Mouse (Mus musculus): Measurements from ENCODE around the gene Shank1.

Shank1 gene

DNA sequence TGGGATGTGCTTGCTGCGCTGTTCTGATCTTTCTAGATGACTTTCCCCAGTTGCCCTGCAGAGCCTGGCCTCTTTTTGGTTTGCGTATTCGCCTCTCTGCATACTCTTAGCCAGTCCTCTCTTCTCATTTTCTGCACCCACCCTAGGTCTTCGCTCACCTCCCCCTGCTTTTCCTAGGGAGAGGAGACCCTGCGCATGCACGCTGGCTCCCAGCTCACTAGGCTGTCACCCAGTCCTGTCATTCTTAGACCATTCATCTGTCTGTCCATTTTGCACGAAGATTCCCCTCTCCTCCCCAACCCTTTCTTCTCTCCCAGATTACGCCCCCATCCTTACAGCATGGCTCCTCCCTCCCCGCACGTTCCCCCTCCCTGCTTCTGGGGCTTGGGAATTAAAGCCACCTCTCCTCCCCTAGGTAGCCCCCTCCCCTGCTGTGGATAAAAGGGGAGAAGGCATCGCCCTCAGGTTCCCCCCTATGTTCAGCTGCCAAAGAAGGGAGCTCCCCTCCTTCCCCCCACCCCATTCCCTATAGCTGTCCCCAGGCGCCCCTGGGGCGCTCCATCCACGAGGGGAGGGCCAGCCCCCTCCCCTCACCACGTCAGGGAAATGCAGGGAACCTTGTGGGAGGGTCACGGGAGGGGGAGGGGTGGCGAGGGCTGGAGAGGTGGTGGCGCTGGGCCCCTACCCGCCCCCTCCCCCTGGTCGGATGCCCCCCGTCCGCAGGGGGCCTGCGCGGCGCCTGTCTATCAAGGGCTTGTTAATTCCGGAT is 49.0 kb downstream of the Shank1 start:
- in situ Hi-C loops (cut with MboI; ENCODE audit: low sequenced_read_pairs): loop anchor here (10.0 kb wide), 1 partner anchor 94 kb away; the partner anchor contains the start of gene Gm15517

DNA sequence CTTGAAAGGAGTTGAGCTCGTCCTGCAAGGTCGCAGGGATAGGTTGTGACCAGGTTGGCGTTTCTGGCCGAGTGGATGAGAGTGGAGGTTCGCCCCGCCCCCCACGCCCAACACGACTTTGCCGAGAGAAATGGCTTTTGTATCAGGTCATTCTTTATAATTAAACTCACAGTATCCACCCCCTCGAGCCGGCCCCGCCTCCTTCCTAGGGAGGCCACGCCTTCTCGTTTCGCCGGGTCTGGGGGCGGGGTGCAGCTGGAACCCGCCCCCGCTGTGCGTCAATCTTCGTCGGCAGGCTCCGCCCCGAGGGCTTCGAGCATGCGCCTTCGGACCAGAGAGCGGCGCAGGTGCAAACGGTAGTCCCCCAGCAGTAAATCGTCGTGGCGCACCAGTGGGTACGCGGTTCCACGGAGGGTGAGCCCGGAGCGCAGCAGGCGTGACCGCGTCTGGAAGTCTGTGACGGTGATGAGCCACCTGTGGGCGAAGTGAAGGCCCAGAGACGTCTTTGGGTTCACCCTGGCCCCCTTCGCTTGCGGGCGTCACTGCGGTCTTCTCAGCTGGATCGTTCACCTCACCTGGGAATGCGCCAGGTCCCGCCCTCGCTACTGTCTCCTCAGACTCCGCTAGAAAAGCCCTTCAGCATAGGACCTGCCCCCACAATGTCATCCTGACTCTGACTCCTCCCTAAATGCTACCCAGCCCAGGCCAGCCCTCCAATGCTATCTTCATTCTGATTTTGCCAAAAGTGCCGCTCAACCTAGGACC is 50.0 kb downstream of the Shank1 start:
- in situ Hi-C loops (cut with MboI; ENCODE audit: low sequenced_read_pairs): loop anchor here (10.0 kb wide), 2 partner anchors 65 to 95 kb away; partner anchors contain the start of genes Gm15517 and Lrrc4b

DNA sequence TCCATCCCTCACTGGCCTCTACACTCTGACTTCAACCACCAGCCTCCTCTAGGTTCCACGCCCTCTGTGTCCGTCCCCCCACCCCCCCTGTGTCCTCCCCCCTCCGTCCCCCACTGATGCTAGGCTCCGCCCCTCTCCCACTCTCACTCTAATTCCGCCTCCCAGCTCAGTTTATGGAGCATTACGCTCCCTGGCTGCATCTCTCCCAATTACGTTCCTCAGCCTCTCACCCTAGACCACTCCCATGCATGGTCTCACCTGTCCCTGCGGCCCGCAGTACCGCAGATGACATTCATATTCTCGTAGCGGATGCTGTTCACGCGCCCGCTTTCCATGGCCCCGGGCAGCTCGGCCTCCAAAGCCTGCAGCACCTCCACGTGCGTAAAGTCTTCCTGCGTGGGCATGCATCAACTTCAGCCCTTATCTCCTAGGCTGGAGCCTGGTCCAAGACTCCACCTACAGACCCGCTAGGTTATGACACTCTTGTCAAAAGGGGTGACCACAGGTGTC is 50.8 kb downstream of the Shank1 start:
- in situ Hi-C loops (cut with MboI; ENCODE audit: low sequenced_read_pairs): loop anchor here (10.0 kb wide), 1 partner anchor 64 kb away; the partner anchor contains the start of gene Lrrc4b

DNA sequence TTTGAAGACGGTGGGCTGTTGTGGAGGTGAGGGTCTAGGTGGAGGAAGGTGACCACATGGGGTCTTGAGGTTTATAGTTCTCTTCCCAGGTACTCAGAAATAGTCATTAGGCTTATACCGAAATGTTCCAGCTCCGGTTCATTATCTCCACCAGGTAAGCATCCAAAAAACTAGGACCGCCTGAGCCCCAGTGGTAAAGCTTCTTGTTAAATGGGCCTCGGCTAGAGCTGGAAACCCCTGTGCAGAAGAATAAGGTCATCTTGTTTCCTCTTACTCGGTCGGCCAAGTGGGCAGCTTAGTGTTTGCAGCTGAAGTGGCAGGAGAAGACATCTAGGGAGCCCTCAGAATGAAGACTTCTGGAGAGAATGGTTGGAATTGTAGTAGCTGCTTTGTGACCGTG is 62.6 kb downstream of the Shank1 start:
- in situ Hi-C loops (cut with MboI; ENCODE audit: low sequenced_read_pairs): no loop called here

DNA sequence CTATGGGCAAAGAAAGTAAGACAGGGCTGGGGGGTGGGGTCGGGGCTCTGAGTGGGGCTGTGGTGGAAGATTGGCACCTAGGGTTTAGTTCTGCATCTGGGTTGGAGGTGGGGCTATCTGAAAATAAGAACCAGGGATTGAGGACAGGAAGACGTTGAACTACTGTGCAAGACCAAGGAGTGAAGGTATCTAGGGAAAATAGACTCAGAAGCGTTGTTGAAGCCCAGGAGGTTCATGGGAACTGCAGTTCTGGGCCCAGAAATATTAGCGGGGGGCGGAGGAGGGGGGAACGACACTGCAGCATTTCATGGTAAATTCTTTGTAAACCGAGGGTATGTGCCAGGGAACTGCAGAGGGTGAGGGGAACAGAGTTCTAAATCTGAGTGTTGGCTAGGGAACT is 63.4 kb downstream of the Shank1 start:
- in situ Hi-C loops (cut with MboI; ENCODE audit: low sequenced_read_pairs): no loop called here

DNA sequence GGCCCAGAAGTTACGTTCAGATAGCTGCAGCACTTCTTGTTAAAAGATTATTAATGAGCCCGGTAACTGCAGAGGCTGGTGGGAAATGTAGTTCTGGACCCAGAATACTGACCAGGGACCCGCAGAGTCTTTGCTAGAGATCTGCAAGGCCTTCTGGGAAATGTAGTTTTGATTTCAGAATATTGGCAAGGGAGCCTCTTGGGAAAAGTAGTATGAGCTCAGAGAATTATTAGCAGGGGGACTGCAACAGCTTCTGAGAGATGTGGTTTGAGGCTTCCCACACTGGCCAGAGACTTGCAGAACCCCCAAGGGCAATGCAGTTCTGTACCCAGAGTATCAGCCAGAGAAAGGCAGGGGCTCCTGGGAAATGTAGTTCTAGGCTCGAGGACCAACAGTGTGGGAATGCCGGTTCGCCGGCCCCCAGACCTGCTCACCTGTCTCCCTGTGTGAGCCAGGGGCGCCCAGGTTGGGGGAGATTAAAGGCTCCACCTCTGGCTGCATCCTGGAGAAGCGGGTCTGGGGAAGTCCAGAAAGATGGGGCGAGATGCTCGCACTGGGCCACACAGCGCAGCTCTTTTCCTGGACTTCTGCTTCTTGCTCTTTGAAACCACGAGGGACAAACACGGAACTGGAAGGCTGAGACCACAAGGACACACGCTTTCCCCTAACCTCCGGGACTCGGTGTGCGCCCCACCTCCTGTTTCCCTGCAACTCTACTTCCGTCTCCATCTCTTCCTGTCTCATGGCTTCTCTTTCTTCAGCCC is 64.0 kb downstream of the Shank1 start:
- in situ Hi-C loops (cut with MboI; ENCODE audit: low sequenced_read_pairs): no loop called here

DNA sequence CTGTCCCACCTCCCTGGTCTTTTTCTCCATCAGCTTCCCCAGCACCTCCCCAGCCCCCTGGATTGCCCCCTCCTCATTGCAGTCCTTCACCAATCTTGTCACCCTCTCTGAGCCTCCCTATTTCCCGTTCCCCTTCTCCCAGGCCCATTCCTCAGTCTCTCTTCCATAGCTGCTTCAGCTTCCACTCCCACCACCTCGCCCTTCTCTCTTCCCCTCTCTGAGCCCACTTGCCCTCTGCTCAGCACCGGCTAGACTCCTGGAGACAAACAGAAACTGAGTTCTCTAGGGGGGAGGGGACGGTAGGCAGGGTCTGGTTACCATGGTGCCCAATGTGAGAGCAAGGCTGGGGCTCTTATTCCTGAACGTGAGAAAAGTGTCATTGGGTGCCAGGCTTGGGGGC is 64.7 kb downstream of the Shank1 start:
- in situ Hi-C loops (cut with MboI; ENCODE audit: low sequenced_read_pairs): no loop called here

DNA sequence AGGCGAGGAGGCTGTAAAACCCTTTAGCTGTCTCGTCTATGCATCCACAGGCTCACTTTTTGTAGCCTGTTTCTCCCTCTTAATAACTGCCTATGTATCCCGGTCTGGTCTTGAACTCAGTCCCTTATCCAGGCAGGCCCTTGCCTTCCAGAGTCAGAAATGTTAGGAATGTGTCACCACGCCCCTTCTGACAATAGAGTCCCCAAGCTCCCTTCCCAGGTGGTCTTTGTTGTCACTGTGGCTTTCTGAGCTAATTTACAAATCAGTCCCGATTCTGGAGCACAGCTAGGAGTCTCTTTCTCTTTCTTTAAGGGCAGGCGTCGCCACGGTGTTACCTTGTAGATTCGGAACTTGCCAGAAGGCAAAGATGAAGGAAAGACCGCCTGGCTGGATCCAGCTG is 65.2 kb downstream of the Shank1 start:
- in situ Hi-C loops (cut with MboI; ENCODE audit: low sequenced_read_pairs): no loop called here

DNA sequence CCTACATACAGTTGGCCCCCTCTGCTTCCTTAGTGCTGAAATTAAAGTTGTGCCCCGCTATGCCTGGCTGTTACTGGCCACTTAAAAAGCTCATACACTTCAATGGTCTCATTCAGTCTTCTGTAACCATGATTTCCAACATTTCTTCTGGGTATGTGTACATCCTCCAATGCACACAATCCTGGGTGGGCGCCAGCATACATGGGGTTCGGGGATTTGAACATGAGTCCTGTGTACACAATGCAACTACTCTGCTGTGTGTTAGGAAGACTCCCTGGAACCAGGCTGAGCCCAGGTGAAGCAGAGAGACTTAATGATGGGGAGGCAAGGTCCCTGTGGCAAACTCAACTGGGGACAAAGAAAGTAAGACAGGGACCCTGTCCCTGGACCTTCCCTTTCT is 65.7 kb downstream of the Shank1 start:
- in situ Hi-C loops (cut with MboI; ENCODE audit: low sequenced_read_pairs): no loop called here

DNA sequence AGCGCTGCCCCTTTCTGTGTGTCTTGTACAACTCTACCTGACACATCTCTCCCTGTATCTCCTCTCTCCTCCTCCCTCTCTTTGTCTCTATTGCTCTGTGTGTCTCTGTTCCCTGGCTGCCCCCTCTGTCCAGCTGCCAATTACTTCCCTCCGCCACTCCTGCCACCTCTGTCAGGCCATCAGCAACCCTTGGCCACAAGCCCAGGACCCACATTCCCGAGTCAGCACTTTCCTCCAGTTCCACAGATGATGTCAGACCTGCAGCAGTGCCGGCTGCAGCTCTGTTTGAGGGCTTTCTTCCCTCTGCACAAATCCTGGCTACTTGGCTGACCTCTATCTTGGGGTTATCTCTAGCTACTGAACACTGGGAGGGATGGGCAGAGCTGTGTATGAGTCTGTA is 68.2 kb downstream of the Shank1 start:
- in situ Hi-C loops (cut with MboI; ENCODE audit: low sequenced_read_pairs): no loop called here

DNA sequence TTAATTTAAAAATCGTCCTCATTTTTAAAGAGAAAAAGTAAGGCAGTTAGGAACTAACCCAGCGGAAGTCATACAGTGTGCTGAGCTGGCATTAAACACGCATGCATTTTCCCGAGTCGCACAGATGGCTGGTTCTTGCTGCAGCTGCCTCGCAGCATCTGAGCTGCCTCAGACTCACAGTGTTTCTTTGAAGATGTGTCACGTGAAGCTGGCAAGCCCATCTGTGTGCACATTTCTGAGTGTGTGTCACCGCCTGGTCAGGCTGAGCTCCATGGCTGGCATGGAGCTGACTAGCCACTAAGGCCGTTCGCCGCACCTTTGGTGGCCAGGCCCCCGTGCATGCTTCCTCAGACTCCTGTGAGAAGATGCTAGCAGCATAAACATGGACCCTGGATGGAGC is 72.5 kb downstream of the Shank1 start:
- in situ Hi-C loops (cut with MboI; ENCODE audit: low sequenced_read_pairs): no loop called here

DNA sequence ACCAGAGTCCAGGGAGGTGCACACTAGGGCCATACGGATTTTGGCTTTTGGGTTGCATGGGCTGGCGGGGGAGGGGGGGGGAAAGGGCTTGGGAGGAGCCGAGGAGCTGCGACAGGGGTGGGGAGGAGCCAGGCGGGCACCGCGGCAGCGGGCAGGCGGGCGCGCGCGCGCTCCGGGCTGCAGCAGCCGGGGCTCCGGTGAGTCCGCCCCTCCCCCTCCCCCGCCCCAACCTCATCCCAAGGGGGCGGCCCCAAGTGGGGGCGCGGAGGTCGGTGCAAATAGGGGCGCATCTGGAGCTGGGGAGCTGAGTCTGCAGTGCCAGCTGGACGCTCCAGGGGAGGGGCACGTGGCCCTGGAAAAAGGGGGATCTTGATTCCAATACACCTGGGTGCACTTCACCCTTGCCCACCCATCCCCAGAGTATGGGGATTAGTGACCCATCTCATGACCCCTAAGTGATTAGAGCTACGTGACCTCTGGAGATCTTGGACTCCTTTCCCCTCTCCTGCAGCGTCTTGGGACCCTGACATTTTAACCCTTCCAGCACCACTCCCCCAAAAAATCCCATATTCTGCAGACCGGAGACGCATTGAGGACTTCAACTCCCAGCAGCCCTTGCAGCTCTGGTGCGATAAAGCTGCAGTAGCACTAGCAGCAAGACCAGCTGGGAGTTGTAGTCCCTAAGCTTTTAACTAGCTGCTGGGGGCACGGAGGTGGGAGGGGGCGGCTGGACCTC is 74.1 kb downstream of the Shank1 start, which contains the start of gene Syt3:
TSS of gene Syt3 (plus strand) at position 123 of the 736 bp plus-strand sequence.
- in situ Hi-C loops (cut with MboI; ENCODE audit: low sequenced_read_pairs): no loop called here

DNA sequence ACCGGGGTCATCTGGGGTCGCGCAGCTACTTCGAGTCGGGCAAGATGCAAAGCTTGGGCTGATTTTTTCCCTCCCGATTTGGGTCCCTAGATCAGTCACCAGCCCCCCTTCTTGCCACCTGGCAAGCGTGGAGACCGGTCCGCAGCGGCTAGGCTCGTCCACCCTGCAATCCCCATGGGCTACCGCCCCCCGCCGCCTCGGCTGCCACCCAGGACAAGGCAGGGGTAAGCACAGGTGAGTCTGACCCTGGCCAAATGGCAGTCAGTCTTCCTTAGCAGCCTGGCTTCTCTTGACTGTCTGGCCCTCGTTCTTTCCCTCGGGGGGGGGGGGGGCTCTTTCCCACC is 74.6 kb downstream of the Shank1 start:
- in situ Hi-C loops (cut with MboI; ENCODE audit: low sequenced_read_pairs): no loop called here

DNA sequence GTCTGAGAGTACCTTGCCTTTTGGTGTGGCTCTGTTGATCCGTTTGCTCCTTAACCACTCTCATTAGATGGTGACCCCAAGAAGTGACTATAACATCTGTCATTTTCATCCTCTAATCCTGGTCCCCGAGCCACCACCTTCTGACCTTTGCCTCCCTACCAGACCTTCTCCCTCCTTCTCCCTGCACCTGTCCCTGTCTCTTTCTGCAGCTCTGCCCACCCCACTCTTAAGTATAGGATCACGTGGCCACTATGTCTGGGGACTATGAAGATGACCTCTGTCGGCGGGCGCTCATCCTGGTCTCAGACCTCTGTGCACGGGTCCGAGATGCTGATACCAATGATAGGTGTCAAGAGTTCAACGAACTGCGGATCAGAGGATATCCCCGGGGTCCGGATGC is 75.7 kb downstream of the Shank1 start, which contains the start of gene 1700008O03Rik:
TSS of gene 1700008O03Rik (minus strand) at position 101 of the 400 bp plus-strand sequence.
- in situ Hi-C loops (cut with MboI; ENCODE audit: low sequenced_read_pairs): no loop called here

DNA sequence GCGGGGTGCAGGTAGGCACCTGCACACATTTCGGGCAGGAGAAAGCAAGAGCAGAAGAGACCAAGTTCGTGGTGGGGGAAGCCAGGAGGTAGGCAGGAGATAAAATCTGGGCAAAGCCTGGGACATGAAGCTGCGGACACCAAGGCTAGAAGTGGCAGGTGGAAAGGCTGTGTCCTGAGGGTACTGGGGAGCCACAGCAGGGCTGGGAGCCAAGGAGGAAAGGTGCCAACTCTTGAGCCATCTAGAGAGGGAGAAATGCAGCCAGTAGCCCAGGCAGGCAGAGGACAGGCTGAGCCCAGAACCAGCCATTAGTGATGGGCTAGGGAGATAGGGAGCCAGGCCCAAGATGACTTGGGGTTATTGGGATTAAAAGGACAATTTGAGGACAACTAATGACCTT is 81.8 kb downstream of the Shank1 start:
- in situ Hi-C loops (cut with MboI; ENCODE audit: low sequenced_read_pairs): no loop called here

DNA sequence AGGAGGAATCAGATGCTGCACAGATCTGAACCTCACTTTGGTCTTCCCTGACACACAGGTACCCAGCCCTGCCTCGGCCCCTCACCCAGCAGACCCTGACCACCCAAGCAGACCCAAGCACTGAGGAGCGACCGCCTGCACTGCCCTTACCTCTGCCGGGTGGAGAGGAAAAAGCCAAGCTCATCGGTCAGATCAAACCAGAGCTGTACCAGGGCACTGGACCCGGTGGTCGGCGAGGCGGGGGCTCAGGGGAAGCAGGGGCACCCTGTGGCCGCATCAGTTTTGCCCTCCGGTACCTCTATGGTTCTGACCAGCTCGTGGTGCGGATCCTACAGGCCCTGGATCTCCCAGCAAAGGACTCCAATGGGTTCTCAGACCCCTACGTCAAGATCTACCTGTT is 82.3 kb downstream of the Shank1 start:
- in situ Hi-C loops (cut with MboI; ENCODE audit: low sequenced_read_pairs): no loop called here

DNA sequence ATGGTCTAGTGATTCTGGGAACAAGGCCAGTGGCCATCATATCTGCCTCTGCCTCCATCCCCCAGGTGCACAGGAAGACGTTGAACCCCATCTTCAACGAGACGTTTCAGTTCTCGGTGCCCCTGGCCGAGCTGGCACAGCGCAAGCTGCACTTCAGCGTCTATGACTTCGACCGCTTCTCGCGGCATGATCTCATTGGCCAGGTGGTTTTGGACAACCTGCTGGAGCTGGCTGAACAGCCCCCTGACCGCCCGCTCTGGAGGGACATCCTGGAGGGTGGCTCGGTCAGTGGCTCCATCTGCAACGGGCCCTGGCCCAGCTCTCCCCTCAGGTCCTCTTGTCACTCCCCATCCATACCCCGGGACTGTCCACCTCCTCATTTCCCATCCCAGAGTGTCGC is 83.2 kb downstream of the Shank1 start:
- in situ Hi-C loops (cut with MboI; ENCODE audit: low sequenced_read_pairs): no loop called here

DNA sequence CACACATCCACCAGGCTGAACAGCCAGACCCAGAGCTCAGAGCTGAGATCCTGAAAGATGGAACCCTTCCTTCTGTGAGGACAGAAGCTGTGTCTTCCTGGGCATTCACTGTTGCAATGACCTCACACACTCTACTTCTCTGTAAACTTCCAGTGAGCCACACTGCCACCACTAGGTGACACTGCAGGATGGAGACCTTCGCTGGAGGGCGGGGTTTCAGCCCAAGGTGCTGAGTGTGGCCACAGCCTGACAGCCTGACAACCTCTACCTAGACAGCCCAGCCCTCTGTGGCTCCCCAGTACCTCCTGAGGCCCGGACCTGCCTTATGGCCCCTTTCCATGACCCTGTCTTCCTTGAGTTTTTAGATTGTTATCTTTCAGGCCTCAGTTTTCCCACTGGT is 88.5 kb downstream of the Shank1 start:
- in situ Hi-C loops (cut with MboI; ENCODE audit: low sequenced_read_pairs): no loop called here

DNA sequence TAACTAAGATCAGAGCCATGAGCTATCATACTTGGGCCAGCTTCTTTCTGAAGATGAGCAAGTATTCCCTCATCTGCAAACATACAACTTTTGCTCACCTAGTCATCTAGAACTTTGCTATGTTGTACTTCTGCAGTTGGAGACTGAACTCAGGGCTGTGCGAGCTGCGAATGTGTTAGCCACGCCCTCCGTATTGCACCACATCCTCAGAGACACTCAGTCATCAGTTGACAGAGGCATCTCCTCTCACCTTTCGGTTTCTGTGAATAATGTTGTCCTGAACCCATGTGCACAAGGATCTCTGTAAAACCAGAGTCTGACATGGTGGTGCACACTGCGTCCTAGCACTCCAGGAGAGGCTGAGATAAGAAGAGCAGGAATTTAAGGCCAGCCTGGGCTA is 91.6 kb downstream of the Shank1 start:
- in situ Hi-C loops (cut with MboI; ENCODE audit: low sequenced_read_pairs): no loop called here

DNA sequence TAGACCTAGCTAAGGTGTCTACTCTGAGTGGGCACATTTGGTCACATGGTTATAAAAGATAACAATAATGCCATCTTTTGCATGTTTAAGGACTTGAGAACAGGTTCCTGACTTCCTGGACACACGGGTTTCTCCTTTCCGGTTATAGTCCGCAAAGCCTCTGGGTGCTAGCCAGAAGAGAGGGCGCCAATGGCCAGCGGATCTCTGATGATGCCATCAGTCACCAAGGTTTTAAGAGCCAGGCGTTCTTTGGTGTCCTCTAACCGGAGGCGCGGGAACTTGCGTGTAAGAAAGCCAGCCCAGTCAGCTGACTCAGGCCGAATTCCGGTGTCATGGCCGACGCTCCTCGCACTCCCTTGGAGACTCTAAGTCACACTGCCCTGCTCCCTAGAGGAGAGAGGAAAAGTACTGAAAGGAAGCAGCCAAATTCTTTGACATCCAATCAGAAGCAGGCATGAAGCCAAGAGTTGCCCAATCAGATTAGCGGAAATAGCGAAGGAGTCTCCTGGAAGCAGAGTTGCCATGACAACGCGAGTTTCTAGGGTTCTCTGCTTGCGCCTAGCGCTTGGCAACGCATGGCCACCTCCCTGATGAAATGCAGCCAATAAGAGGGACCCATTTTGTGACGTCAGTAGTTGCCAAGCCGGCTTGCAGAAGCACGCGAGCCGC is 95.4 kb downstream of the Shank1 start:
- in situ Hi-C loops (cut with MboI; ENCODE audit: low sequenced_read_pairs): no loop called here

Measured in CH12F3 (cell line).